Mouse (Mus musculus) stomach, embryonic 16.5 days (tissue): ENCODE data around the gene Ankrd55. TPM values are rescaled to one million over a fixed set of nuclear protein-coding genes. Genes with fewer than 3 reads are reported as not detected.

Source experiments
- ATAC-seq: fragments of 200-750 bp; cut with Nextera tagmentation; 2 replicates; pipeline ENCODE4 v1.8.0; 2017; ENCODE audit warnings: moderate number of reproducible peaks, moderate TSS enrichment; ENCODE audit not compliant: insufficient read depth, low FRiP score
- H3K27ac ChIP-seq: fragments of 300-500 bp; sonication (generic); 2 replicates; pipeline ENCODE4 v1.5.1; 2014; ENCODE audit warnings: low read length
- H3K27me3 ChIP-seq: fragments of 300-500 bp; sonication (generic); 2 replicates; pipeline ENCODE4 v1.6.1; 2014; ENCODE audit warnings: low read length, control low read depth, mixed read lengths; ENCODE audit not compliant: control insufficient read depth, insufficient read depth
- H3K36me3 ChIP-seq: fragments of 300-500 bp; sonication (generic); 2 replicates; pipeline ENCODE4 v1.6.1; 2014; ENCODE audit warnings: low read length; ENCODE audit not compliant: control insufficient read depth, insufficient read depth
- H3K4me1 ChIP-seq: fragments of 300-500 bp; sonication (generic); 2 replicates; pipeline ENCODE4 v1.6.1; 2014; ENCODE audit warnings: low read length, control low read depth, mixed read lengths; ENCODE audit not compliant: control insufficient read depth, insufficient read depth
- H3K4me2 ChIP-seq: fragments of 300-500 bp; sonication (generic); 2 replicates; pipeline ENCODE4 v1.6.1; 2014; ENCODE audit warnings: low read depth, low read length, mixed read lengths
- H3K4me3 ChIP-seq: fragments of 300-500 bp; sonication (generic); replicated peaks from 2 replicates; pipeline ENCODE4 v1.5.1; 2014; ENCODE audit warnings: mild to moderate bottlenecking, low read length
- H3K9ac ChIP-seq: fragments of 300-500 bp; sonication (generic); 2 replicates; pipeline ENCODE4 v1.6.1; 2014; ENCODE audit warnings: low read length
- H3K9me3 ChIP-seq: fragments of 300-500 bp; sonication (generic); replicated peaks from 2 replicates; pipeline ENCODE4 v1.6.1; 2016; ENCODE audit warnings: low read length, control low read depth; ENCODE audit not compliant: control insufficient read depth
- WGBS: fragments of 180-500 bp; shearing (Covaris S2); extraction: QIAGEN DNeasy Blood & Tissue Kit; methylation state at CpG from one replicate; pipeline ENCODE4 v1.1.7; 2014; 5-methylcytosine and 5-hydroxymethylcytosine counted together
- polyA plus RNA-seq: library from polyadenylated mRNA; unstranded; fragments of >200 nt; fragmentation: Nextera tagmentation; extraction: Ambion mirVana; gene quantifications from 2 replicates; pipeline ENCODE4 v1.2.1, GENCODE M21; 2015

The Ankrd55 gene
- 0.39 and 0.46 TPM in 2 replicates for polyA plus RNA-seq

DNA sequence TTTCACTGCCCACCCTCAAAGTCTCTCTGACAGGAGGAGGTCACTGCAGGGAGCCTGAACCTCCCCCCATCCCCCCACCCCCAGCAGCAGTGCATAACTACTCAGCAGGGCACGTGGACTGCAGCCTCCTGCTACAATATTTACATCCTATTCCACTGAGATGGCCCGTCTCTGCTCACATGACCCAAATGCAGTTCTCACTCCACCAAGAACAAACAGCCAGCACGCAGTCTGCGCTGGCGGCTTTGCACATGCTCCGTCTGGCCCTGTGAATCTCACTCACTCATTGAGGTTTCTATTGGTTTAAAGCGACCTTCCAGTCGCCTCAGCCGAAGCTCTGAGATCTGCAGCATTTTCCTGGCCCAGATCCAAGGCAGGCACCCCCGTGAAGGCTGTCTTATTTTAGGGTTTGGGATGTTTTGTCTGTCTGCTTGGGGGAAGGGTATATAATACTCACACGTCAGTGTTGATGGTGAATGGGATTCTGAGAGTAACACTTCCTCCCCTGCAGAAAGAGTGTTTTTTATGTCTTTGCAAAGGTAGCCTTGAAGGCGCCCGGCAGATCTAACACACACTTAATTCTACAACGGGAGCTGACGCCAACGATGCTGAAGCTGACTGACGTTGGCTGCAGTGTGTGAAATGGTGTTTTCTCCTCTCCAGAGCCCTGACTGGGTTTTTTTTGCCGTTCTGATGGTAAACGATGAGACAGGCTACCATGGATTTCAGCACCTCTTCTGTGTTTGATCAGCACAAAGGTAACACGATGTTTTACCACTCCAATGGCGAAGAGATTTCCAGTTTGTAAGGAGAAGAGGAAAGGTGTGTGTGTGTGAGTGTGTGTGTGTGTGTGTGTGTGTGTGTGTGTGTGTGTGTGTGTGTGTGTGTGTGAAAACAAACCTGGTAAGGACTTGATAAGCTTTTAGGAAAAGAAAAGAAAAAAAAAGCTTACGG is at the start of gene Ankrd55:
Gene Ankrd55 (plus strand): TSS at position 227 of the 954 bp plus-strand sequence.
- H3K4me3 ChIP-seq = peak within 1 kb of the TSS; percentile 35
- WGBS = 13% methylated on average over 22 of the region's 22 CpGs

DNA sequence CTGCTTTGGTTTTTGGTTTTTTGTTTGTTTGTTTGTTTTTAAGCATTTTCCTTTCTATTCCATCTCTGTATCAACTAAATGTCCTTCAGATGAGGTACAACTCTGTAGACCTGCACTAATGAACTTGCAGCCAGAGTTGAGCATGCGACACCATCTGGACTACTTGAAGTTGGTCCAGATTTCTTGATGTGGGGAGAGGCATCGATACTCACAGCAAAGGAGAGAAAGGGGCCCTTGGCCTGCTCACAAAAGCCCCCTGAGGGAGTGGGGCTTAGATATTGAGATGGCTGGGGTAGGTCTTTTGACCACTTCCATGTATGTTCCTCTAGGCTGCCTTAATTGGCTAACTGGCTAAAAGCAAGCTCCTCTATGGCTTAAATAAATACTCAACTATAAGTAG is 49.0 kb upstream of the Ankrd55 start:
- no peak for ATAC-seq
- Histone ChIP-seq H3K27me3 (no peaks in the 10 kb centered on the region), H3K4me2 (no peak overlapping the region), H3K4me3 (no peak overlapping the region), H3K9me3 (no peaks in the 10 kb centered on the region), H3K9ac (no peak overlapping the region), H3K27ac (no peak overlapping the region), H3K4me1 (peaks cover 3% of the 10 kb centered on the region; the same call in 1 of the 2 replicates), H3K36me3 (no peaks in the 10 kb centered on the region)
- 82% methylated on average over 2 of the region's 2 CpGs for WGBS

More for the DNA sequence above, at the start of gene Ankrd55:
- Histone ChIP-seq H3K9me3 (no peaks in the 10 kb centered on the region), H3K4me1 (peaks cover 14% of the 10 kb centered on the region), H3K4me2 (peak within 1 kb of the TSS; percentile 59), H3K27me3 (no peaks in the 10 kb centered on the region), H3K36me3 (no peaks in the 10 kb centered on the region), H3K9ac (peak within 1 kb of the TSS; percentile 61), H3K27ac (peak within 1 kb of the TSS; percentile 25; the same call in 1 of the 2 replicates)
- peak; percentile 93 for ATAC-seq

DNA sequence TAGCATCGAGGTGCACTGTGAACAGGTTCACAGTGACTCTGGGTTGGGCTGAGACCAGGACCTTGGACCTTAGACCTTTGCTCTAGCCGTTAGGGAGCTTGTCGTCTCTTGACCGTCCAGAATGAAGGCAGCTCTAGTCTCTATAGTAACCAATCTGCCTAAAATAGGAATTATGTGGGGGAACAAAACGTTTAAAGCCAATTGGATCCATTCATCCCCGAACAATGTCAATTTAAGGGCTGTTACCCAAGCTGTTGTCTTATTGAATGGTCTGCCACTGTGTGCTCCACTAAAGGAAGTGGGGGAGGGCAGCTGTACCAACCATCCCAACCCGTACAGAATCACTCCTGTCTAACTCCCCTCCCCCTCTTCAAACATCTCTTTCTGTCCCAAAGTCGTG is 46.8 kb upstream of the Ankrd55 start:
- Histone ChIP-seq H3K27ac (no peak overlapping the region), H3K36me3 (no peaks in the 10 kb centered on the region), H3K4me2 (no peak overlapping the region), H3K4me1 (peaks cover 3% of the 10 kb centered on the region; the same call in 1 of the 2 replicates), H3K27me3 (no peaks in the 10 kb centered on the region), H3K9ac (no peak overlapping the region), H3K4me3 (no peak overlapping the region), H3K9me3 (peaks cover 3% of the 10 kb centered on the region; the same call in 1 of the 2 replicates)
- ATAC-seq = no peak
- 46% methylated on average over 8 of the region's 8 CpGs for WGBS

DNA sequence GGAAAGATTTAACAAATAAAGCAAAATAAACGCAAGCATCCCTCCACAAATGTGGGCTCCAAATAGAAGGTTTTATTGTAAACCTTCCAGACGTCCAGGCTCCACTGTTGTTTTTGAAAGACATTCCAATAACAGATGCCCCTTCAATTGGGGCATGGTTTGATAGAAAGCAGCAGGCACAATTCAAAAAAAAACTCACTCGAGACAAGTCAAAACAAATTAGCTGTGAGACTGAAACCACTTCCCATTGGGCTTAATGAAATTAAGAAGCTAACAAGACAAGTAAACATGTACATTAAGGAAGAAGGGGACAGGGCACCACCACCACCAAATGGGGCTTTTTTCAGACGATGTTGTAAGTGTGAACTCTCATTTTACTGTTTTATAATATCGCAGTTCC is 43.1 kb upstream of the Ankrd55 start:
- no peaks in the 10 kb centered on the region for H3K27me3 ChIP-seq
- WGBS = 47% methylated on average over 5 of the region's 5 CpGs
- no peak overlapping the region for H3K9ac ChIP-seq
- no peak overlapping the region for H3K4me3 ChIP-seq
- no peaks in the 10 kb centered on the region for H3K4me1 ChIP-seq
- peaks cover 12% of the 10 kb centered on the region for H3K9me3 ChIP-seq
- H3K36me3 ChIP-seq = no peaks in the 10 kb centered on the region
- H3K27ac ChIP-seq = no peak overlapping the region
- H3K4me2 ChIP-seq = no peak overlapping the region
- no peak for ATAC-seq

DNA sequence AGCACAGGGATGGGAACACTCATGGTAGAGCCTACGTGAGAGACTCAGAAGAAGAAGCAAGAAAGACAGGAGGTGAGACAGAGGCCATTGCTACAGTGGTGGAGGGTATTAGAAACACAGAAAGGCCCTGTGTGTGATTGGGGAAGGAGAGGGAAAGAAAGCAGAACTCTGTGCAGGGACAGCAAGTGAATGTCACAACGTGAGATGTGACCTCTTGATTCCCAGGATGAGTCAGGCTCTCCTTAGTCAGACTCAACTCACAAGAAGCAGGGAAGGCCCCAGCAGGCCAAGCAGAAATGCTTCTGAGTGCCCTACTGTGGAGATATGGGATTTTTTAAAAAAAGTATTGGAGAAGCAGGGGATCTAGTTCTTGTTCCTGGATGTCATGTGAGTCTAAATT is 36.8 kb upstream of the Ankrd55 start:
- ATAC-seq = no peak

DNA sequence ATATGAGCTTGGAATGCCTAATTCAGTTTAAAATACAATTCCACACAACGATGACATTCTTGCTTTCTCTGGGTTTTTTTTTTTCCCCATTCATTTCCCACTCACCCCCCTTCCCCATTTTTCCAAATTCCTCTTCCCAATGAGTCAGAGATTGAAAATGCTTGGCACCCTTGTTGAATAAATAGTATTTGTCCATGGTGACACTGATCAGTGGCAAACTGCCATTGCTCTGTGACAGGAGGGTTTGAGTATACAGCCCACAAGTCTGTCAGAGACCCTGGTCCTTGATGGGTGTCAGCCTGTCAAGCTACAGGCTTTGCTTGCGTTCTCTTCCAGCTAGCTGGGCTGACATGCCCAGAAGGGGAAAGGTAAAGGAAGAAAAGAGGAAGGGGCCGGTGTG is 36.2 kb upstream of the Ankrd55 start:
- no peaks in the 10 kb centered on the region for H3K4me1 ChIP-seq
- H3K9ac ChIP-seq = no peak overlapping the region
- no peaks in the 10 kb centered on the region for H3K27me3 ChIP-seq
- H3K4me3 ChIP-seq = no peak overlapping the region
- 66% methylated on average over 3 of the region's 3 CpGs for WGBS
- H3K36me3 ChIP-seq = no peaks in the 10 kb centered on the region
- H3K27ac ChIP-seq = no peak overlapping the region
- no peak overlapping the region for H3K4me2 ChIP-seq
- peaks cover 9% of the 10 kb centered on the region for H3K9me3 ChIP-seq
- no peak for ATAC-seq

More for the DNA sequence above, 36.8 kb upstream of the Ankrd55 start:
- Histone ChIP-seq H3K36me3 (no peaks in the 10 kb centered on the region), H3K4me3 (no peak overlapping the region), H3K27me3 (no peaks in the 10 kb centered on the region), H3K9ac (no peak overlapping the region), H3K9me3 (peaks cover 9% of the 10 kb centered on the region), H3K27ac (no peak overlapping the region), H3K4me2 (no peak overlapping the region), H3K4me1 (no peaks in the 10 kb centered on the region)
- 78% methylated on average over 2 of the region's 2 CpGs for WGBS

DNA sequence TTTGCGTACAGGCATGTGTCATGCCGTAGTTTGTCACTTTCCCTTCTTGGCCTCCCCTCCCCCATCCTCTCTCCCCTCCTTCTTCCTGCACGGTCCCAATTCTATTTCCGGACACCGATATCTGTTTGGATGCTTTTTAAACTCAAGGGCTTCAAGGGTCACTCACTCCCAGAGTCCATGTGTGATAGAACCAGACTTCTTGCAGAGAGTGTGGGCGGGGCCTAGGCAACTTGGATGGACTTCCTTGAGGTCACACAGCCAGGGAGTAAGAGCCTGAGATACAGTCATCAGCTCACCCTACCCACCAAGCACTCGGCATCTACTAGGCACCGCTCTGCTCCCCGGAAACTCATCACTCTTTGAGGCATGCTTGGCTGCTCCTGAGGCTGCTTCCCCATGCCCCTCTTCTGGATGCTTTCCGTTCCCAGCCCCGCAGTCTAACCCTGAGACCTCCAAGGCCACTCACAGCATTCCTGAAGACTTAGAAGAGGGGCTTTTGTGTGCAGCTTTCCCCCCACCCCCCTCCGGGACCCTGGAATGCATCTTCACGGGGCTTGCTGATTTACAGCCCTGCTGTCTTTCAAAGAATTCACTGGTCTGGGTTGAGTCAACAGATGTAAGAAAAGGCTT is 35.1 kb upstream of the Ankrd55 start:
- no peaks in the 10 kb centered on the region for H3K27me3 ChIP-seq
- no peak overlapping the region for H3K4me2 ChIP-seq
- no peak overlapping the region for H3K9ac ChIP-seq
- no peak overlapping the region for H3K27ac ChIP-seq
- no peak overlapping the region for H3K4me3 ChIP-seq
- H3K4me1 ChIP-seq = no peaks in the 10 kb centered on the region
- 40% methylated on average over 13 of the region's 13 CpGs for WGBS
- ATAC-seq = 0 out of 2 replicates have a peak, but pooled peaks have one; percentile 25
- no peaks in the 10 kb centered on the region for H3K36me3 ChIP-seq
- peaks cover 9% of the 10 kb centered on the region for H3K9me3 ChIP-seq

DNA sequence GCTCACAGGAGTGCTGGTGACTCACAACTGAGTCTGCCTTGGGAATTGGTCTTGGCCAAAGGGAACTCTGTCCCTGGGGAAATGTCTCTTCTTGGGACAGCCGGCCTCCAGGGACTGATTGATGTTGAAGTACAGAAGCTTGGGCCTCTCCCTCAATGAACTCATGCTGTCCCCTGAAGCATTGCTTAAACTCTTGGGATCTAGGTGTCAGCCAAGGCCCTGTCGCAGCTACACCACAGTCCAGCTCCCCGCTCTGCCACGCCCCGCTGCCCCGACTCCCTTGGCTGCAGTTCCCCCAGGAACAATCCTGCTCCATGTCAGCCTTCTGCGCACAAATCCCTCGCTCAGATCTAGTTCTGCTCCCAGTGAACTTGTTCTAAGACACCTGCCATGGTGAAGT is 34.1 kb upstream of the Ankrd55 start:
- no peak for ATAC-seq
- H3K9me3 ChIP-seq = peaks cover 7% of the 10 kb centered on the region
- no peaks in the 10 kb centered on the region for H3K36me3 ChIP-seq
- WGBS = 59% methylated on average over 8 of the region's 8 CpGs
- H3K4me1 ChIP-seq = no peaks in the 10 kb centered on the region
- no peaks in the 10 kb centered on the region for H3K27me3 ChIP-seq
- H3K27ac ChIP-seq = no peak overlapping the region
- no peak overlapping the region for H3K4me2 ChIP-seq
- H3K4me3 ChIP-seq = no peak overlapping the region
- H3K9ac ChIP-seq = no peak overlapping the region

DNA sequence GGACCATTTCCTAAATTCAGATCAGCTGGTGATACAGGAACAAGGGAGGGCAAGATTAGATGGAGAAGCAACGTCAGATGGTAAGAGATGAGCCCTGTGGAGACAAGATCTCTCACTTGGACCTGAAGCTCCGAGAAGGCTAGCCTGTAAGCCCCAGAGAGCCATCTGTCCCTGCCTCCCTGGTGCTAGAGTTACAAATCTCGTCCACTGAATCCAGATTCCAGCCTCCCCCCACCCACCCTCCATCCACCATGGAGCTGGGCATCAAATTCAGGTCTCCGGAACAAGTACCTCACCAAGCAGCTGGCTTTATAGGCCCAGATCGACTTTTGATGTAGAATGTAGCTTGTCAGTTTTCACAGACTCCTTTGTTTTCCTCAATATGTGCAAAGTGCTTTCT is 32.4 kb upstream of the Ankrd55 start:
- no peaks in the 10 kb centered on the region for H3K4me1 ChIP-seq
- WGBS = 71% methylated on average over 5 of the region's 5 CpGs
- no peaks in the 10 kb centered on the region for H3K27me3 ChIP-seq
- H3K9ac ChIP-seq = no peak overlapping the region
- no peak for ATAC-seq
- no peak overlapping the region for H3K4me2 ChIP-seq
- H3K36me3 ChIP-seq = no peaks in the 10 kb centered on the region
- no peaks in the 10 kb centered on the region for H3K9me3 ChIP-seq
- no peak overlapping the region for H3K4me3 ChIP-seq
- H3K27ac ChIP-seq = no peak overlapping the region
